Mouse (Mus musculus): ENCODE results near the gene Cd38. TPM values are rescaled to one million over a fixed set of nuclear protein-coding genes. Genes with fewer than 3 reads are reported as not detected.

Cd38 gene
- under 1 TPM; 0.68 to 0.95 TPM for total RNA-seq (2023)

DNA sequence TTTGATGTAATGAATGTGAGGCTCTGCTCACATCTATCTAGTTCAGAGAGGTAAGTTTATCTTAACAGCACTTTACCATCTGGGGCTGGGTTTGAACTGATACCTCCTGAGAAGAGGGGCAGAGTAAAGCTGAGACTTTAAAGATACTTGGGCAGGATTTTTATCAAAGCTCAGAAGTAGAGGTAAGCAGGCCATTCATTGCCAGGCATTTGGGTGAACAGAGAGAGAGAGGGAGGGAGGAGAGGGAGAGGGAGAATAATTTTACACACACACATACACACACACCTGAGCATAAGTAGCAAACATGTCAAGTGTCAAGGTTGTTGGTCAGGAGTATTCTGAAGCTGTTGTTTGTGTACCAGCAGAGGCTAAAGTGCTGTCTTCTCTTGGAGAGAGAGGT is at the start of gene Cd38:
Gene Cd38 (plus strand): TSS at position 301 of the 400 bp plus-strand sequence.

DNA sequence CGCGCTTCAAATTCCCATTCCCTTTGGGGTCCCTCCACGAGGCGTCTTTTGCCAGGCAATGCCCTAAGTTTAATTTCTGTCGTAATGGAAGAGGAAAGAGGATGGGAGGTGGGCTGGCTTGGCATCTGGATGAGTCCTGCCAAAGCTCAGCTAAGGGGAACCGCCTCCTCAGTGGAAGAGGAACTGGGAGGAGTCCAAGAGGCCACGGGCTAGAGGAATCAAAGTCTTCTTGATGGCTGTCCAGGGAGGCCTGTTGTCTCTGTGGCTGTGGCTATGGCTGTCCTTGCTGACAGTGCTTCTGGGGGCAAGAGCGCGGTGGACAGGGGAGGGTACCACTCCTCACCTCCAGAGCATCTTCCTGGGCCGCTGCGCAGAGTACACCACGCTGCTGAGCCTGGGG is 49.7 kb upstream of the Cd38 start, which contains the start of gene Bst1:
Gene Bst1 (plus strand): TSS at position 191 of the 400 bp plus-strand sequence.

GRCm38 (mm10) chr5:43821538-43821937 is 46.8 kb upstream of the Cd38 start, which contains the start of gene Fbxl5:
TSS of gene Fbxl5 (minus strand) at chr5:43821638.

GRCm38 (mm10) chr5:43912844-43913243 is 44.5 kb downstream of the Cd38 start, which contains the start of gene Gm7879:
TSS of gene Gm7879 (plus strand) at chr5:43913144.

Other genes starting within 250 kb of the Cd38 start
- under 1 TPM; 0.11 to 0.42 TPM for gene Cc2d2a, start 206.2 kb upstream of the Cd38 start, total RNA-seq (2023)
- gene Bst1, start 49.7 kb upstream of the Cd38 start, total RNA-seq (2023), result 10 to 100 TPM; 73.0 to 91.0 TPM
- gene Fbxl5, start 46.9 kb upstream of the Cd38 start, total RNA-seq (2023), result 100 to 1,000 TPM; 218 to 276 TPM
- gene Gm7879, start 44.6 kb downstream of the Cd38 start, total RNA-seq (2023), result 10 to 100 TPM in 1 of 2 experiments, 1 to 10 TPM in 1; 9.5 to 13.2 TPM
- not detected for gene Fgfbp1, start 113.2 kb downstream of the Cd38 start, total RNA-seq (2023)
- 10 to 100 TPM; 41.3 to 55.3 TPM for gene Prom1, start 233.5 kb downstream of the Cd38 start, total RNA-seq (2023)

Measured in neutrophil, adult 83 days (primary cell).